Comparison of ENCODE assay signal across 11 mouse cellular contexts in the genomic region with DNA sequence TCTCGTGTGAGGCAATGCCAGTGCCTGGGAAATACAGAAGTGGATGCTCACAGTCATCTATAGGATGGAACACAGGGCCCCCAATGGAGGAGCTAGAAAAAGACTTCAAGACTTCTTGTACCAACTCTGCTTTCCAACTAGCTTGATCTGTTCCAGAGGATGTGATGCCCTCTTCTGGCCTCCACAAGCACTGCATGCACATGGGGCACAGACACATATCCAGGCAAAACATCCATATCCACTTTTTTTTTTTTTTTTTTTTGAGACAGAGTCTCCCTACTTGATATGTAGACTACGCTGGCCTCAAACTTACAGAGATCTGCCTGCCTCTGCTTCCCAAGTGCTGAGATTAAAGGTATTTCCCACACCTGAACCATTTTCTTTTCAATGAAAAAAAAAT. TPM values are rescaled to one million over a fixed set of nuclear protein-coding genes. Genes with fewer than 3 reads are reported as not detected.
DNase-seq lines count a peak whose midpoint lies in the region; ATAC-seq and TF ChIP-seq lines count a peak whose summit lies in the region.
"Had no signal": no experiment of that assay in that cellular context is flagged by ENCODE, and none has a peak within 500 bp of the region (broad histone marks: within the 10 kb centered on the region; RNA-seq: fewer than 3 reads in every experiment).

No protein-coding gene starts in this region.

- H3K36me3 ChIP-seq in E14TG2a.4 (ENCODE audit: insufficient read depth, low read length): no peaks in the 10 kb centered on the region
- H3K36me3 ChIP-seq: forebrain, embryonic 10.5 days had no signal

- no peak for DNase-seq in layer of hippocampus, adult 2 months (ENCODE audit: low spot score in 2 of 2)
- DNase-seq in layer of hippocampus, postnatal 14 days (ENCODE audit: low spot score in 2 of 2): no peak
- no peak for DNase-seq in Patski (ENCODE audit: low read depth, low spot score)
- DNase-seq in kidney, postnatal 4 days: peak; percentile 26 to 37
- DNase-seq in gastrocnemius, postnatal 14 days: no peak
- DNase-seq in ovary, postnatal 10 days (ENCODE audit: low spot score): no peak
- DNase-seq in frontal cortex, postnatal 10 days (ENCODE audit: low spot score in 2 of 2): no peak
- DNase-seq: cerebellum, adult 9-11 months; gastrocnemius, postnatal 36 days had no signal

- no peak overlapping the region for H3K27ac ChIP-seq in layer of hippocampus, adult 2 months
- H3K27ac ChIP-seq: forebrain, embryonic 10.5 days had no signal

- no peaks in the 10 kb centered on the region for H3K9me3 ChIP-seq in E14TG2a.4 (ENCODE audit: low read length)
- H3K9me3 ChIP-seq: forebrain, embryonic 10.5 days had no signal

- no peaks in the 10 kb centered on the region for H3K4me1 ChIP-seq in E14TG2a.4 (replicated peaks; ENCODE audit: low read depth, low read length)
- H3K4me1 ChIP-seq: forebrain, embryonic 10.5 days had no signal

- ATAC-seq in Patski: no peak

- POLR2A ChIA-PET in Patski (lab: Charles Lee): no interaction called here

- CTCF ChIA-PET in Patski (lab: Charles Lee): no interaction called here

- no peak overlapping the region for H3K4me3 ChIP-seq in layer of hippocampus, adult 2 months
- H3K4me3 ChIP-seq in E14TG2a.4 (replicated peaks; ENCODE audit: low read length): no peak overlapping the region
- H3K4me3 ChIP-seq: forebrain, embryonic 10.5 days had no signal

- in situ Hi-C loops in Patski (cut with MboI; ENCODE audit: low pct_unique_long_range_greater_than_20kb): loop anchor here (10.0 kb wide), 1 partner anchor 50 kb away; no protein-coding TSS in a partner anchor

- TF ChIP-seq CTCF in layer of hippocampus, adult 2 months (conservative IDR thresholded peaks at IDR 0.05): peak; percentile 23
- TF ChIP-seq CTCF in E14TG2a.4 (conservative IDR thresholded peaks at IDR 0.05; ENCODE audit: low read length) (peak; percentile 67), Patski (IDR thresholded peaks at IDR 0.05) (peak; percentile 45)

- intact Hi-C loops in gastrocnemius, postnatal 14 days (cut with DNase I; ENCODE audit: low total_unique reads): no loop called here

- H3K27me3 ChIP-seq in E14TG2a.4 (ENCODE audit: insufficient read depth, low read length) (no peaks in the 10 kb centered on the region), Patski (no peaks in the 10 kb centered on the region)

RNA-seq across cellular contexts. Expression of gene Cdkn2c, which starts 32.0 kb away (rescaled TPM):
- 1 to 10 TPM; 3.0 to 4.0 TPM for total RNA-seq in layer of hippocampus, adult 2 months (2021)
- 1 to 10 TPM; 5.4 to 6.6 TPM for total RNA-seq in layer of hippocampus, postnatal 14 days (2021)
- 59.1 TPM for polyA plus RNA-seq in Patski (2021)
- 10 to 100 TPM; 12.2 to 12.4 TPM for total RNA-seq in gastrocnemius, postnatal 14 days (2021)

RNA-seq across cellular contexts. Expression of gene Faf1, which starts 41.4 kb away (rescaled TPM):
- 10 to 100 TPM; 26.8 to 27.6 TPM for total RNA-seq in layer of hippocampus, adult 2 months (2021)
- total RNA-seq in layer of hippocampus, postnatal 14 days (2021): 10 to 100 TPM; 24.9 to 27.2 TPM
- 27.2 TPM for polyA plus RNA-seq in Patski (2021)
- 10 to 100 TPM; 23.1 to 23.6 TPM for total RNA-seq in gastrocnemius, postnatal 14 days (2021)

Comparison
In these comparisons a context has a peak if more than half of its experiments do, and no peak if none do; other contexts are left out.
1. DNase-seq: peak in kidney, postnatal 4 days (2 of 2); none in layer of hippocampus, adult 2 months (0 of 2), layer of hippocampus, postnatal 14 days (0 of 2), Patski (single experiment), gastrocnemius, postnatal 14 days (single experiment), ovary, postnatal 10 days (single experiment) and frontal cortex, postnatal 10 days (0 of 2).
2. Peak in every context shown above with its lines, with median percentiles within 50 percentile points of each other: CTCF ChIP-seq.